Mouse (Mus musculus): Measurements from ENCODE around the gene Sik3.

DNA sequence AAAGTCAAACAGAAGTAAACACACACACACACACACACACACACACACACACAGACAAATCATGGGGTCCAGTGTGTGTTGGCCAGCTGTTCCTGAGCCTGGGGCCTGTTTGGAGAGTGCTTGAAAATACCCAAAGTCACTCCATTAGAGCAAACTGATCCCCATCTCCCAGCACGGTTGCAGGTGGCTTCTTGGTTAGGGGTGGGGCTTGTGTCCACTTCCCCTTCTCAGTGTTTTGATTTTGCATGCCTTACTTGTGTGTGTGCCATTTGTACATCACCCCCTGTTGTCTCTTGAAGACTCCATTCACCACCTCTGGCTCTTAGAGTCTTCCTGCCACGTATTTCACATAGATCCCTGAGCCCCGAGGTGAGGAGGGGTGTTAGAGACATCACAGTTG is 45.4 kb downstream of the Sik3 start:
- TF ChIP-seq CTCF (IDR thresholded peaks at IDR 0.05; ENCODE audit: control insufficient read depth, insufficient read depth, insufficient replicate concordance, low read depth, low read length) (no peak), POLR2A (IDR thresholded peaks at IDR 0.05; ENCODE audit: control insufficient read depth, low read depth, low read length) (no peak)
